Mouse (Mus musculus) embryo, embryonic 11 days (tissue): ENCODE measurements at regions not wholly inside any gene's neighbourhood (a gene's known extent, or its start where the extent isn't known, plus 50 kb on each side); places are given as distances from the start of the nearest gene placed in this dataset.

Source experiments
- DNase-seq: peaks from one replicate; pipeline ENCODE4 v3.0.0-alpha.2; 2015

DNA sequence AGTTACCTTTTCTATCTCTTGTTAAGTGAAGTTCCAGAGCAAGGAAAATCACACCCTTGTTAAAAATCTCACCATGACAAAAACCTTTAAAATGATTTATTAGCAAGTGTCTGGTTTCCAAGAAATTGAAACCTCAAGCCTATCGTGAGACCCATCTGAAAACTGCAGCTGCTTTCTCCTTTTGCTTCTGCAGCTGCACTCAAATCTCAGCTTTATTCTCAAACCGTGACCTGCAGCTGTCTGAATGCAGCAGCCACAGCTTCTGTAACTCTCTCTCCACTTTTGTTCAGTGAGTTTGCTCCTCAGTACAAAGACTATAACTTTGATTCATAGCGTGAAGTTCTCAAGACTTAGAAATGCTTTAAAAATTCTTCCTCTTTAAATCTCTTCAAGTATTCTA is 713.3 kb upstream of the Pom121l12 start:
- peak; percentile 56 for DNase-seq

DNA sequence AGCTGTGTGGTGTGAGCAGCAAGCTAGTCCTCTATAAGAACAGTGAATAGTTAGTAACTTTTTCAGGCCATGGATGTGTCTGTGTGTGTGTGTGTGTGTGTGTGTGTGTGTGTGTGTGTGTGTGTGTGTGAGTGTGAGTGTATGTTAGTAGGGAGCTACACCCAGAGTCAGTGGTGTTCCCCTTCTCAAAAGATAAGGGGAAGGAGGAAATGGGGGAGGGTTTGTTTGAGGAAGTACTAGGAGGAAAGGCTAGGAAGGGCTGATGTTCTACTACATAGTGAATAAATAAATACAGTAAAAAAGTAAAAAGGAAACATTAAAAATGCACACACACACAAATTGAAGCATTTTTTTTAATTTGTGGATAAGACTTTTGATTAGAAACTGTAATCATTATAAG is 705.8 kb upstream of the Pom121l12 start:
- DNase-seq = no peak
